In genomic region chr3:148489201-148489600, GRCm38 (mm10) we compare ENCODE assay signal across 22 mouse cellular contexts.
DNase-seq lines count a peak whose midpoint lies in the region; ATAC-seq and TF ChIP-seq lines count a peak whose summit lies in the region.
"Had no signal": no experiment of that assay in that cellular context is flagged by ENCODE, and none has a peak within 500 bp of the region (broad histone marks: within the 10 kb centered on the region; RNA-seq: fewer than 3 reads in every experiment).

No protein-coding gene starts in this region.

- H3K36me3 ChIP-seq in embryonic facial prominence, embryonic 14.5 days (ENCODE audit: control insufficient read depth, insufficient read depth, low read length), result no peaks in the 10 kb centered on the region
- H3K36me3 ChIP-seq in embryonic facial prominence, embryonic 10.5 days (replicated peaks), result no peaks in the 10 kb centered on the region
- no peaks in the 10 kb centered on the region for H3K36me3 ChIP-seq in lung, embryonic 14.5 days (ENCODE audit: insufficient read depth)
- H3K36me3 ChIP-seq in lung, postnatal 0 days (ENCODE audit: insufficient read depth, low read length), result no peaks in the 10 kb centered on the region
- H3K36me3 ChIP-seq: embryonic facial prominence, embryonic 13.5 days; forebrain, embryonic 10.5 days; forebrain, embryonic 12.5 days had no signal

- no peak overlapping the region for H3K4me2 ChIP-seq in embryonic facial prominence, embryonic 14.5 days (ENCODE audit: low read depth, low read length)
- no peak overlapping the region for H3K4me2 ChIP-seq in lung, embryonic 14.5 days
- no peak overlapping the region for H3K4me2 ChIP-seq in lung, postnatal 0 days (replicated peaks; ENCODE audit: low read depth, low read length)
- H3K4me2 ChIP-seq: embryonic facial prominence, embryonic 13.5 days; forebrain, embryonic 12.5 days had no signal

- TF ChIP-seq EP300 in lung, postnatal 0 days (IDR thresholded peaks at IDR 0.05), result no peak

- TF ChIP-seq CTCF in lung, embryonic 14.5 days (IDR thresholded peaks at IDR 0.05; ENCODE audit: low read depth), result no peak
- no peak for TF ChIP-seq CTCF in lung, postnatal 0 days (IDR thresholded peaks at IDR 0.05)

- no peak overlapping the region for H3K9ac ChIP-seq in embryonic facial prominence, embryonic 14.5 days (ENCODE audit: low read depth, low read length)
- H3K9ac ChIP-seq in lung, embryonic 14.5 days, result no peak overlapping the region
- no peak overlapping the region for H3K9ac ChIP-seq in lung, postnatal 0 days (replicated peaks; ENCODE audit: low read depth)
- H3K9ac ChIP-seq: embryonic facial prominence, embryonic 13.5 days; forebrain, embryonic 12.5 days had no signal

- no peaks in the 10 kb centered on the region for H3K4me1 ChIP-seq in embryonic facial prominence, embryonic 14.5 days (ENCODE audit: control insufficient read depth, insufficient read depth, low read length)
- no peaks in the 10 kb centered on the region for H3K4me1 ChIP-seq in embryonic facial prominence, embryonic 10.5 days
- H3K4me1 ChIP-seq in lung, embryonic 14.5 days (ENCODE audit: insufficient read depth), result no peaks in the 10 kb centered on the region
- H3K4me1 ChIP-seq in lung, postnatal 0 days (ENCODE audit: insufficient read depth, low read depth, low read length), result no peaks in the 10 kb centered on the region
- H3K4me1 ChIP-seq: embryonic facial prominence, embryonic 13.5 days; forebrain, embryonic 10.5 days; forebrain, embryonic 12.5 days had no signal

- H3K9me3 ChIP-seq in embryonic facial prominence, embryonic 14.5 days (ENCODE audit: control insufficient read depth, low read length), result no peaks in the 10 kb centered on the region
- no peaks in the 10 kb centered on the region for H3K9me3 ChIP-seq in embryonic facial prominence, embryonic 10.5 days
- no peaks in the 10 kb centered on the region for H3K9me3 ChIP-seq in lung, embryonic 14.5 days (ENCODE audit: low read depth, low read length)
- no peaks in the 10 kb centered on the region for H3K9me3 ChIP-seq in lung, postnatal 0 days (ENCODE audit: low read length)
- H3K9me3 ChIP-seq: embryonic facial prominence, embryonic 13.5 days; forebrain, embryonic 10.5 days; forebrain, embryonic 12.5 days had no signal

- WGBS in embryonic facial prominence, embryonic 14.5 days, result 54% methylated on average over 4 of the region's 4 CpGs
- 87% methylated on average over 4 of the region's 4 CpGs for WGBS in embryonic facial prominence, embryonic 10.5 days
- 61% methylated on average over 4 of the region's 4 CpGs for WGBS in lung, embryonic 14.5 days
- 71% methylated on average over 4 of the region's 4 CpGs for WGBS in lung, postnatal 0 days

- H3K27me3 ChIP-seq in embryonic facial prominence, embryonic 14.5 days (replicated peaks; ENCODE audit: control insufficient read depth, insufficient read depth, low read length), result no peaks in the 10 kb centered on the region
- no peaks in the 10 kb centered on the region for H3K27me3 ChIP-seq in embryonic facial prominence, embryonic 10.5 days (replicated peaks; ENCODE audit: low read depth, poor library complexity, severe bottlenecking)
- H3K27me3 ChIP-seq in lung, embryonic 14.5 days (ENCODE audit: insufficient read depth, low read length), result no peaks in the 10 kb centered on the region
- no peaks in the 10 kb centered on the region for H3K27me3 ChIP-seq in lung, postnatal 0 days (replicated peaks; ENCODE audit: insufficient read depth, low read length)
- H3K27me3 ChIP-seq: embryonic facial prominence, embryonic 13.5 days; forebrain, embryonic 12.5 days; Patski had no signal

- no peak overlapping the region for H3K27ac ChIP-seq in embryonic facial prominence, embryonic 14.5 days (replicated peaks; ENCODE audit: low read depth, low read length)
- no peak overlapping the region for H3K27ac ChIP-seq in embryonic facial prominence, embryonic 10.5 days (replicated peaks)
- H3K27ac ChIP-seq in lung, embryonic 14.5 days (ENCODE audit: low read depth), result no peak overlapping the region
- no peak overlapping the region for H3K27ac ChIP-seq in lung, postnatal 0 days (ENCODE audit: low read length)
- H3K27ac ChIP-seq: embryonic facial prominence, embryonic 13.5 days; forebrain, embryonic 10.5 days; forebrain, embryonic 12.5 days had no signal

- no peak overlapping the region for H3K4me3 ChIP-seq in embryonic facial prominence, embryonic 14.5 days (ENCODE audit: low read depth, low read length)
- H3K4me3 ChIP-seq in embryonic facial prominence, embryonic 10.5 days, result no peak overlapping the region
- H3K4me3 ChIP-seq in lung, embryonic 14.5 days (ENCODE audit: low read depth, low read length), result no peak overlapping the region
- H3K4me3 ChIP-seq in lung, postnatal 0 days (ENCODE audit: low read depth, low read length), result no peak overlapping the region
- H3K4me3 ChIP-seq: embryonic facial prominence, embryonic 13.5 days; erythroblast, embryonic 14.5 days; forebrain, embryonic 10.5 days; forebrain, embryonic 12.5 days had no signal

- DNase-seq in embryonic facial prominence, embryonic 14.5 days (ENCODE audit: low spot score), result peak; percentile 58
- no peak for DNase-seq in embryonic facial prominence, embryonic 10.5 days (ENCODE audit: low spot score)
- DNase-seq in lung, embryonic 14.5 days, result peak; percentile 22
- DNase-seq in lung, postnatal 0 days (ENCODE audit: low spot score), result no peak
- DNase-seq in NIH3T3 (ENCODE audit: low read depth) (peak; percentile 60), MN1 (ENCODE audit: low spot score) (no peak)
- DNase-seq in retina, postnatal 1 day, result no peak
- DNase-seq: adrenal gland, adult 8-10 months; adrenal gland, postnatal 14 days; adrenal gland, postnatal 36 days; cerebellum, adult 11-12 months; cerebellum, adult 2 months; cerebellum, adult 9-10 months; cerebellum, postnatal 10 days; cerebellum, postnatal 25 days had no signal

- ATAC-seq in embryonic facial prominence, embryonic 14.5 days (ENCODE audit: low read depth), result no peak
- no peak for ATAC-seq in lung, embryonic 14.5 days (ENCODE audit: insufficient read depth)
- ATAC-seq in lung, postnatal 0 days, result no peak
- ATAC-seq: forebrain, embryonic 14.5 days; forebrain, embryonic 16.5 days; Patski had no signal

Comparison
In these comparisons a context has a peak if more than half of its experiments do, and no peak if none do; other contexts are left out.
1. DNase-seq: peak in embryonic facial prominence, embryonic 14.5 days (single experiment), lung, embryonic 14.5 days (single experiment) and NIH3T3 (single experiment); none in embryonic facial prominence, embryonic 10.5 days (single experiment), lung, postnatal 0 days (single experiment), MN1 (single experiment) and retina, postnatal 1 day (single experiment).